Mouse (Mus musculus) stomach, embryonic 15.5 days (tissue): ENCODE measurements at regions not wholly inside any gene's neighbourhood (a gene's known extent, or its start where the extent isn't known, plus 50 kb on each side); places are given as distances from the start of the nearest gene placed in this dataset.

Experiments used
- ATAC-seq: fragments of 200-750 bp; cut with Nextera tagmentation; 2 replicates; pipeline ENCODE4 v1.8.0; 2017; ENCODE audit warnings: low read depth, moderate number of reproducible peaks, moderate TSS enrichment; ENCODE audit not compliant: insufficient read depth, low FRiP score
- H3K27ac ChIP-seq: fragments of 300-500 bp; sonication (generic); 2 replicates; pipeline ENCODE4 v1.5.1; 2015; ENCODE audit warnings: mild to moderate bottlenecking, inconsistent platforms
- H3K27me3 ChIP-seq: fragments of 300-500 bp; sonication (generic); replicated peaks from 2 replicates; pipeline ENCODE4 v1.6.1; 2015; ENCODE audit warnings: inconsistent platforms
- H3K36me3 ChIP-seq: fragments of 300-500 bp; sonication (generic); 2 replicates; pipeline ENCODE4 v1.6.1; 2015; ENCODE audit warnings: inconsistent platforms
- H3K4me1 ChIP-seq: fragments of 300-500 bp; sonication (generic); 2 replicates; pipeline ENCODE4 v1.6.1; 2015; ENCODE audit warnings: inconsistent platforms
- H3K4me2 ChIP-seq: fragments of 300-500 bp; sonication (generic); 2 replicates; pipeline ENCODE4 v1.6.1; 2015; ENCODE audit warnings: mild to moderate bottlenecking, inconsistent platforms
- H3K4me3 ChIP-seq: fragments of 300-500 bp; sonication (generic); replicated peaks from 2 replicates; pipeline ENCODE4 v1.5.1; 2015; ENCODE audit warnings: inconsistent platforms
- H3K9ac ChIP-seq: fragments of 300-500 bp; sonication (generic); 2 replicates; pipeline ENCODE4 v1.6.1; 2015; ENCODE audit warnings: inconsistent platforms
- H3K9me3 ChIP-seq: fragments of 300-500 bp; sonication (generic); 2 replicates; pipeline ENCODE4 v1.6.1; 2016; ENCODE audit warnings: inconsistent platforms
- WGBS: fragments of 180-500 bp; shearing (Covaris S2); methylation state at CpG from one replicate; pipeline ENCODE4 v1.1.7; 2015; 5-methylcytosine and 5-hydroxymethylcytosine counted together

DNA sequence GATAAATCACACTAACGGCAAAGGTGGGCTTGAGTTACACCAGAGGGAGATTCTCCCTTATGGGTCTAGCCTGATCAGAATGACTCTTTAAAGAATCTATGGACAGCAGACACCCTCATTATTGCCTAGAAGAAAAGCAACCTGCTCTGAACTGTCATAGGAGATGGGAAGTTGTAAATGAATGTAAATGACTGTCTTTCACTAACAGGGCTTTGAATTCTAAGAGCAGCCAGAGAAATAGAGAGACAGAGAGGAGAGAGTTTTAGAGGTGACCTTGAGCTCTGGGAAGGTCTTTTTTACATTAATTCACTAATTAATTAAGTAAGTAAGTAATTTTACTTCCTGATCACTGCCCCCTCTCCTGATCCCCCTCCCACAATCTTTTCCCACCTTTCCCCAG lies 2686.4 kb downstream of the Gm37988 start:
- Histone ChIP-seq H3K27me3 (no peaks in the 10 kb centered on the region), H3K4me2 (no peak overlapping the region), H3K27ac (no peak overlapping the region), H3K9ac (no peak overlapping the region), H3K9me3 (no peaks in the 10 kb centered on the region), H3K4me3 (no peak overlapping the region), H3K36me3 (no peaks in the 10 kb centered on the region), H3K4me1 (no peaks in the 10 kb centered on the region)
- WGBS, result 85% methylated on average over 1 of the region's 1 CpGs
- no peak for ATAC-seq

DNA sequence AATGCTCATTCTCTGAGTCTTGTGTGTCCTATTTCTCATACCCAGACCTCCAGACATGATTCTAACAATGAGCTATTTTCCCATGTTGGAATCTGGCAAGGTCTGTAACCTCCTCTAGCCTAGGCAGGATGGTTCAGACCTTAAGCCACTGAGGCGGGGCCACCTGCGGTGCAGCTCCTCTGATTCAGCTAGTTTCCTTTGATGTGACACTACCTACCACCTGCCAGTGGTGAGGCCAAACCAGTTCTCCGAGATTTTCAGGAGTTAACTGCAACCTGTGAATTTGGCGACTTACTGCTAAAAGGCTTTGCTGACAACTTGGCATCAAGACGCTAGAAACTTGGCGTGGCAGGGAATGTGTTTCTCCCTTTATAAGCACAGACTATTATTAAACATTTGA lies 2691.3 kb downstream of the Gm37988 start:
- WGBS, result 51% methylated on average over 6 of the region's 6 CpGs
- H3K4me1 ChIP-seq, result no peaks in the 10 kb centered on the region
- ATAC-seq, result no peak

DNA sequence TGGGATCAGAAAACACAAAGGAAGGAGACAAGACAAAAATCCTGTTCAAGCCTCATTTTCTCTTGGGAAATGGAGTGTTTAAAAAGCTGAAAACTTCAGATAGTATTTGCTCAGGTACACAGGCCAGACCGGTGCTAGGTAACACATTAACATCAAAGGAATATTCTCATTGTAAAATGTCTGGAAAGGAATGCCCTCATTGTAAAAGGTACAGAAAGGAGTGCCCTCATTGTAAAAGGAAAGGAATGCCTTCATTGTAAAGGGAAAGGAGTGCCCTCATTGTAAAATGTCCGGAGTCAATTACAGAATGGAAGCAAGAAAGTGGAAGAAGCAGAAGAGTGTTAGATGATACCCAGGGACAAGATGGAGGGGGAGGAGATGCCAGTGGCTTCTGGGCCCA lies 2694.7 kb downstream of the Gm37988 start:
- no peak overlapping the region for H3K4me2 ChIP-seq

More for the DNA sequence above, 2691.3 kb downstream of the Gm37988 start:
- Histone ChIP-seq H3K27me3 (no peaks in the 10 kb centered on the region), H3K9me3 (no peaks in the 10 kb centered on the region), H3K27ac (peak overlapping the region; percentile 26; the same call in 1 of the 2 replicates), H3K4me2 (no peak overlapping the region), H3K4me3 (no peak overlapping the region), H3K36me3 (no peaks in the 10 kb centered on the region), H3K9ac (no peak overlapping the region)

DNA sequence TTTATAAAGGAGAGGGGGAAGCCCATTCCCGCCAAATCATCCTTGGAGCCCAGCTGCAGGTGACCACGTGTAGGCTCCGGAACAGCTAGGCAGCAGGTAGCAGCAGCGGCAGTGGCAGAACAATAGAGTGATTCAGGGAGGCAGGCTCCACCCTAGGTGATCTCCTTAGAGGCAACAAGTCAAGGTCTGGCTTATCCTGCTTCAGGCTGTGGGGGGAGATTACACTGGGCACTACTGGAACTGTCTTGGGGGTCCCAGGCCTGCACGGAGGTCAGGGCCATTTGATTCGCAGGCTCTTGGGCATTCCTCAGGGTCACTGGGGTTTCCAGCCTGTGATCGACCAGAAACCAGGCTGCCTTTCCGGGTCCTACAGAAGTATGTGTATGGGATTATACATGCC lies 2711.1 kb downstream of the Gm37988 start:
- H3K27ac ChIP-seq, result no peak overlapping the region
- no peaks in the 10 kb centered on the region for H3K36me3 ChIP-seq
- 63% methylated on average over 8 of the region's 8 CpGs for WGBS
- ATAC-seq, result no peak
- no peaks in the 10 kb centered on the region for H3K9me3 ChIP-seq
- H3K4me3 ChIP-seq, result no peak overlapping the region
- H3K9ac ChIP-seq, result no peak overlapping the region
- H3K4me1 ChIP-seq, result no peaks in the 10 kb centered on the region
- no peaks in the 10 kb centered on the region for H3K27me3 ChIP-seq
- H3K4me2 ChIP-seq, result no peak overlapping the region

More for the DNA sequence above, 2694.7 kb downstream of the Gm37988 start:
- Histone ChIP-seq H3K4me1 (no peaks in the 10 kb centered on the region), H3K27me3 (no peaks in the 10 kb centered on the region), H3K27ac (no peak overlapping the region), H3K9ac (no peak overlapping the region), H3K4me3 (no peak overlapping the region), H3K36me3 (no peaks in the 10 kb centered on the region), H3K9me3 (no peaks in the 10 kb centered on the region)
- ATAC-seq, result no peak
- 67% methylated on average over 2 of the region's 2 CpGs for WGBS

- H3K36me3 ChIP-seq, result no peaks in the 10 kb centered on the region
- no peak overlapping the region for H3K4me3 ChIP-seq
- H3K9ac ChIP-seq, result no peak overlapping the region
- H3K27ac ChIP-seq, result no peak overlapping the region
- ATAC-seq, result no peak
- H3K9me3 ChIP-seq, result no peaks in the 10 kb centered on the region
- H3K4me2 ChIP-seq, result no peak overlapping the region
- H3K4me1 ChIP-seq, result no peaks in the 10 kb centered on the region
- no peaks in the 10 kb centered on the region for H3K27me3 ChIP-seq
Observed at GRCm38 (mm10) chr1:7533506-7533905, 2725.8 kb downstream of the Gm37988 start.

DNA sequence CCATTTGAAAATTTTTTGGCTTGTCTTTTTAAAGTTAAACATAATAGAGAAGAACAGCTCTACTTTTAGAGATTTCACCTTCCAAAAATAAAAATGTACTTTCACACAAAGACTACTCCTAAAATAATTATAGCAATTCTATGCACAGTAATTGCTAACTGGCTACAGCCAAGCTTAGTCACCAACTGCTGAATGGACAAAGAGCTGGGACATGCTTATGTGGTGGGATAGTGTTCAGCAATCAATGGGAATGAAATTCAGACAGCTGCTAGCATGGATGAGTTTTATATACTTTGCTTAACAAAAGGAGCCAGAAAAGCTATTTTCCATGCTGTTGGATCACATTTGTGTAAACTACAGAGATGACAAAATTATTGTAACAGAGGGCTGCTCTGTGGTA lies 2727.5 kb downstream of the Gm37988 start:
- Histone ChIP-seq H3K4me3 (no peak overlapping the region), H3K27ac (no peak overlapping the region), H3K4me1 (no peaks in the 10 kb centered on the region), H3K4me2 (no peak overlapping the region), H3K9me3 (no peaks in the 10 kb centered on the region), H3K9ac (no peak overlapping the region), H3K27me3 (no peaks in the 10 kb centered on the region), H3K36me3 (no peaks in the 10 kb centered on the region)
- no peak for ATAC-seq

GRCm38 (mm10) chr1:7543492-7543891 lies 2735.8 kb downstream of the Gm37988 start:
- H3K4me2 ChIP-seq, result no peak overlapping the region
- no peak for ATAC-seq
- H3K4me3 ChIP-seq, result no peak overlapping the region
- no peaks in the 10 kb centered on the region for H3K27me3 ChIP-seq
- H3K9ac ChIP-seq, result no peak overlapping the region
- H3K27ac ChIP-seq, result no peak overlapping the region
- 13% methylated on average over 2 of the region's 2 CpGs for WGBS
- H3K9me3 ChIP-seq, result no peaks in the 10 kb centered on the region
- no peaks in the 10 kb centered on the region for H3K4me1 ChIP-seq
- H3K36me3 ChIP-seq, result no peaks in the 10 kb centered on the region

DNA sequence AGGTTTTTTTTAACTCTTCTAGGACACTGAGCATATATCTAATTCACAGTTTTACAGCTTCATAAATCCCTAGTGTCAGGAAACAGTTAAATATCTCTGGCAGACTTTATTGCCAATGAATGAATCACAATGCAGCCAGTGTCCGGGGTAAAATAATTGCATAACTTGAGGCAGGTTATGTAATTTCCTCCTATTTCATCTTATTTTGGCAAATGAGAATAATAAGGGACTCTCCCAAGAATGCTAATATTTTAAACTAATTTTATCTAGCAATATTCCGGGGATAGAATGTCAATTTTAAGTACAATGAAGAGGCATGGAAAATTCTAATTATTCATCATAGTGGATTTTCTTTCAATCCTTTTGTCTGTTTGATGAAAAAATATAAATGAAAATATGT lies 2740.6 kb downstream of the Gm37988 start:
- ATAC-seq, result no peak
- no peak overlapping the region for H3K4me3 ChIP-seq
- no peaks in the 10 kb centered on the region for H3K9me3 ChIP-seq
- H3K36me3 ChIP-seq, result no peaks in the 10 kb centered on the region
- 60% methylated on average over 2 of the region's 2 CpGs for WGBS
- H3K9ac ChIP-seq, result no peak overlapping the region
- H3K4me1 ChIP-seq, result no peaks in the 10 kb centered on the region
- no peaks in the 10 kb centered on the region for H3K27me3 ChIP-seq
- no peak overlapping the region for H3K4me2 ChIP-seq
- H3K27ac ChIP-seq, result no peak overlapping the region

GRCm38 (mm10) chr1:7574787-7575186 lies 2767.1 kb downstream of the Gm37988 start:
- no peak overlapping the region for H3K9ac ChIP-seq
- no peak overlapping the region for H3K4me2 ChIP-seq
- 84% methylated on average over 1 of the region's 1 CpGs for WGBS
- no peaks in the 10 kb centered on the region for H3K36me3 ChIP-seq
- ATAC-seq, result no peak
- H3K9me3 ChIP-seq, result no peaks in the 10 kb centered on the region
- no peaks in the 10 kb centered on the region for H3K27me3 ChIP-seq
- no peak overlapping the region for H3K27ac ChIP-seq
- H3K4me3 ChIP-seq, result no peak overlapping the region
- no peaks in the 10 kb centered on the region for H3K4me1 ChIP-seq

DNA sequence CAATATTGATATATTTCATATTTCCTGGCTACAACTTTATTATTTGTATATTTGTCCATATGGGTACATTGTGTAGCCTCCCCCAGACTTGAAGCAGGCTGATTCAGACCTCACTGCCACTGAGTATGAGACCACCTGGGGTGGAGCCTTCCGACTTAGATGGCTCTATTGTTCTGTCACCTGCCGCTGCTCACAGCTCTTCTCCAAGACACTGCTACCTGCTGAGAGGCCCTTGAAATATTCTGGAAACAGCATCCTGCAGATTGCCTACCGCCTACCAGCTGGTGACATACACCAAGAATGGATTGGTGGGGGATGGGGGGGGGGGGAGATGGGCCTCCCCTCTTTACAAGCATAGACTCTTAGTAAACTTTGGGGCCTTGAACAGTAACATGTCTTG lies 2778.7 kb downstream of the Gm37988 start:
- no peak overlapping the region for H3K9ac ChIP-seq
- WGBS, result 66% methylated on average over 3 of the region's 3 CpGs
- ATAC-seq, result no peak
- no peaks in the 10 kb centered on the region for H3K27me3 ChIP-seq
- H3K27ac ChIP-seq, result no peak overlapping the region
- no peaks in the 10 kb centered on the region for H3K36me3 ChIP-seq
- H3K4me1 ChIP-seq, result no peaks in the 10 kb centered on the region
- H3K9me3 ChIP-seq, result no peaks in the 10 kb centered on the region
- no peak overlapping the region for H3K4me2 ChIP-seq
- H3K4me3 ChIP-seq, result no peak overlapping the region

DNA sequence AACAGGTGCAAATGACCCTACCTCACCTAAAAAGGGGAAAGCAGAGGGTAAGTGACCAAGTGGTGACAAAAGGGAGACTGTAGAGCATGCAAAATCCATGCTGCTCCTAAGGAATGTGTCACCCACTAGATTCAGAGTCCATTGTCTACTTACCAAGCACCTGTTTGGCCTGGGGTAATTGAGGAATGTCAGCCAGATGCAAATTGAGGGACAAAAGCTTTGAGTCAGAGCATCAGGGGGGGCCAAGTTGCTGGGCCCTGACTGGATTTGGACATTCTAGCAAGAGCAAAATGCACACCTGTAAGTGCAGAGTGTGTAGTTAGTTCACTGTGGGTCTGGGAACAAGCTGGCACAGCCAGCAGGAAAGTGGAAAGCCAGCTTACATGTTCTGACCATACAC lies 2783.6 kb downstream of the Gm37988 start:
- Histone ChIP-seq H3K9me3 (no peaks in the 10 kb centered on the region), H3K9ac (no peak overlapping the region), H3K4me2 (no peak overlapping the region), H3K4me1 (no peaks in the 10 kb centered on the region), H3K4me3 (no peak overlapping the region), H3K36me3 (no peaks in the 10 kb centered on the region), H3K27ac (no peak overlapping the region), H3K27me3 (no peaks in the 10 kb centered on the region)
- ATAC-seq, result no peak
